Mouse (Mus musculus) hindbrain, embryonic 16.5 days (tissue): Measurements from ENCODE around the gene 4933430I17Rik. TPM values are rescaled to one million over a fixed set of nuclear protein-coding genes. Genes with fewer than 3 reads are reported as not detected.
A peak's percentile ranks its signal among the peaks of the same experiment; 100 is the strongest.
"Not testable (repeated sequence)": the region's sequence is repeated elsewhere in the genome, so short reads cannot be mapped to it uniquely, and the experiment has no call there.

Source experiments
- ATAC-seq: fragments of 200-750 bp; cut with Nextera tagmentation; 2 replicates; pipeline ENCODE4 v1.8.0; 2017; ENCODE audit warnings: moderate TSS enrichment, moderate library complexity
- H3K27ac ChIP-seq: fragments of 300-500 bp; sonication (generic); 2 replicates; pipeline ENCODE4 v1.5.1; 2014; ENCODE audit warnings: low read depth, mild to moderate bottlenecking, control low read depth, low read length, moderate library complexity
- H3K27me3 ChIP-seq: fragments of 300-500 bp; sonication (generic); replicated peaks from 2 replicates; pipeline ENCODE4 v1.6.1; 2014; ENCODE audit warnings: low read length; ENCODE audit not compliant: control insufficient read depth, insufficient read depth
- H3K36me3 ChIP-seq: fragments of 300-500 bp; sonication (generic); 2 replicates; pipeline ENCODE4 v1.6.1; 2014; ENCODE audit warnings: mild to moderate bottlenecking, low read length, moderate library complexity, mixed read lengths; ENCODE audit not compliant: control insufficient read depth, insufficient read depth
- H3K4me1 ChIP-seq: fragments of 300-500 bp; sonication (generic); 2 replicates; pipeline ENCODE4 v1.6.1; 2014; ENCODE audit warnings: low read depth, low read length; ENCODE audit not compliant: control insufficient read depth, insufficient read depth
- H3K4me2 ChIP-seq: fragments of 300-500 bp; sonication (generic); 2 replicates; pipeline ENCODE4 v1.6.1; 2014; ENCODE audit warnings: mild to moderate bottlenecking, low read length, control low read depth, moderate library complexity
- H3K4me3 ChIP-seq: fragments of 300-500 bp; sonication (generic); 2 replicates; pipeline ENCODE4 v1.5.1; 2014; ENCODE audit warnings: mild to moderate bottlenecking, low read length, control low read depth, moderate library complexity
- H3K9ac ChIP-seq: fragments of 300-500 bp; sonication (generic); 2 replicates; pipeline ENCODE4 v1.6.1; 2014; ENCODE audit warnings: low read depth, mild to moderate bottlenecking, control low read depth, low read length, moderate library complexity
- H3K9me3 ChIP-seq: fragments of 300-500 bp; sonication (generic); 2 replicates; pipeline ENCODE4 v1.6.1; 2014; ENCODE audit warnings: mild to moderate bottlenecking, low read length, moderate library complexity; ENCODE audit not compliant: control insufficient read depth
- WGBS: fragments of 180-500 bp; shearing (Covaris S2); extraction: QIAGEN DNeasy Blood & Tissue Kit; methylation state at CpG from one replicate; pipeline ENCODE4 v1.1.7; 2014; 5-methylcytosine and 5-hydroxymethylcytosine counted together
- polyA plus RNA-seq: library from polyadenylated mRNA; unstranded; fragments of >200 nt; fragmentation: Nextera tagmentation; extraction: Ambion mirVana; gene quantifications from 2 replicates; pipeline ENCODE4 v1.2.1, GENCODE M21; 2015

Gene 4933430I17Rik
- polyA plus RNA-seq, 1 experiment from 2014 or later: 0.53 TPM

GRCm38 (mm10) chr4:62570029-62570428 is 44.9 kb downstream of the 4933430I17Rik start:
- ATAC-seq: no peak
- no peaks in the 10 kb centered on the region for H3K27me3 ChIP-seq
- H3K36me3 ChIP-seq: no peaks in the 10 kb centered on the region
- WGBS: 83% methylated on average over 5 of the region's 5 CpGs
- no peak overlapping the region for H3K27ac ChIP-seq
- no peaks in the 10 kb centered on the region for H3K4me1 ChIP-seq
- no peak overlapping the region for H3K4me2 ChIP-seq
- H3K9me3 ChIP-seq: no peaks in the 10 kb centered on the region
- H3K9ac ChIP-seq: no peak overlapping the region
- no peak overlapping the region for H3K4me3 ChIP-seq

- ATAC-seq: peak; percentile 93
- H3K4me1 ChIP-seq: peaks cover 25% of the 10 kb centered on the region
- peak overlapping the region; percentile 70 for H3K27ac ChIP-seq
- WGBS: 13% methylated on average over 18 of the region's 18 CpGs
- no peaks in the 10 kb centered on the region for H3K36me3 ChIP-seq
- 0 out of 2 replicates have a peak, but pooled peaks cover 2% of the 10 kb centered on the region for H3K27me3 ChIP-seq
- H3K9ac ChIP-seq: peak overlapping the region; percentile 54
- peak overlapping the region; percentile 77 for H3K4me2 ChIP-seq
- H3K9me3 ChIP-seq: no peaks in the 10 kb centered on the region
- peak overlapping the region; percentile 45 for H3K4me3 ChIP-seq
Observed at GRCm38 (mm10) chr4:62582365-62583264, 57.4 kb downstream of the 4933430I17Rik start.

GRCm38 (mm10) chr4:62583265-62584092 is 58.3 kb downstream of the 4933430I17Rik start:
- peak overlapping the region; percentile 70 for H3K27ac ChIP-seq
- peak; percentile 83 for ATAC-seq
- 2% methylated on average over 41 of the region's 42 CpGs for WGBS
- peak overlapping the region; percentile 54 for H3K9ac ChIP-seq
- H3K4me2 ChIP-seq: peak overlapping the region; percentile 77
- H3K4me1 ChIP-seq: peaks cover 25% of the 10 kb centered on the region
- peak overlapping the region; percentile 45 for H3K4me3 ChIP-seq
- 0 out of 2 replicates have a peak, but pooled peaks cover 2% of the 10 kb centered on the region for H3K27me3 ChIP-seq
- H3K9me3 ChIP-seq: no peaks in the 10 kb centered on the region
- H3K36me3 ChIP-seq: no peaks in the 10 kb centered on the region

- ATAC-seq: no peak
- Histone ChIP-seq H3K4me3 (no peak overlapping the region), H3K9me3 (no peaks in the 10 kb centered on the region), H3K27ac (no peak overlapping the region), H3K4me1 (peaks cover 19% of the 10 kb centered on the region), H3K9ac (no peak overlapping the region), H3K4me2 (no peak overlapping the region), H3K27me3 (0 out of 2 replicates have a peak, but pooled peaks cover 2% of the 10 kb centered on the region), H3K36me3 (no peaks in the 10 kb centered on the region)
- 90% methylated on average over 8 of the region's 8 CpGs for WGBS
Observed at GRCm38 (mm10) chr4:62587067-62587466, 61.9 kb downstream of the 4933430I17Rik start.

- ATAC-seq: no peak
- Histone ChIP-seq H3K36me3 (no peaks in the 10 kb centered on the region), H3K9me3 (no peaks in the 10 kb centered on the region), H3K4me1 (no peaks in the 10 kb centered on the region), H3K27me3 (no peaks in the 10 kb centered on the region), H3K27ac (0 out of 2 replicates have a peak overlapping the region, but pooled peaks have one; percentile 7), H3K9ac (no peak overlapping the region), H3K4me3 (no peak overlapping the region), H3K4me2 (no peak overlapping the region)
- 79% methylated on average over 1 of the region's 1 CpGs for WGBS
Observed at GRCm38 (mm10) chr4:62590878-62591277, 65.7 kb downstream of the 4933430I17Rik start.

GRCm38 (mm10) chr4:62591326-62591725 is 66.2 kb downstream of the 4933430I17Rik start:
- no peak overlapping the region for H3K27ac ChIP-seq
- H3K4me1 ChIP-seq: no peaks in the 10 kb centered on the region
- 10% methylated on average over 11 of the region's 11 CpGs for WGBS
- H3K4me3 ChIP-seq: no peak overlapping the region
- no peak overlapping the region for H3K9ac ChIP-seq
- no peak for ATAC-seq
- H3K36me3 ChIP-seq: no peaks in the 10 kb centered on the region
- H3K4me2 ChIP-seq: no peak overlapping the region
- no peaks in the 10 kb centered on the region for H3K27me3 ChIP-seq
- H3K9me3 ChIP-seq: no peaks in the 10 kb centered on the region

- not testable (repeated sequence) for ATAC-seq
Observed at GRCm38 (mm10) chr4:62593546-62594240, 68.5 kb downstream of the 4933430I17Rik start.

GRCm38 (mm10) chr4:62594442-62594841 is 69.3 kb downstream of the 4933430I17Rik start:
- Histone ChIP-seq H3K27me3 (no peaks in the 10 kb centered on the region), H3K4me2 (no peak overlapping the region), H3K27ac (no peak overlapping the region), H3K36me3 (no peaks in the 10 kb centered on the region), H3K9me3 (no peaks in the 10 kb centered on the region), H3K4me1 (no peaks in the 10 kb centered on the region), H3K4me3 (no peak overlapping the region), H3K9ac (no peak overlapping the region)
- WGBS: 42% methylated on average over 5 of the region's 5 CpGs
- ATAC-seq: no peak

More at GRCm38 (mm10) chr4:62593546-62594240, 68.5 kb downstream of the 4933430I17Rik start:
- H3K4me2 ChIP-seq, H3K9me3 ChIP-seq, H3K27ac ChIP-seq, H3K4me3 ChIP-seq, H3K36me3 ChIP-seq, H3K9ac ChIP-seq, H3K4me1 ChIP-seq, H3K27me3 ChIP-seq: not testable (repeated sequence)
- WGBS: 93% methylated on average over 21 of the region's 24 CpGs
